Mouse (Mus musculus) embryo, embryonic 11.5 days (tissue): Measurements from ENCODE around the gene Parp1.
"Not testable (repeated sequence)": the region's sequence is repeated elsewhere in the genome, so short reads cannot be mapped to it uniquely, and the experiment has no call there.

Experiments used
- DNase-seq: peaks from one replicate; pipeline ENCODE4 v3.0.0-alpha.2; 2012; ENCODE audit warnings: low read depth, low spot score

Gene Parp1

GRCm38 (mm10) chr1:180559454-180559853 lies 9.3 kb upstream of the Parp1 start:
- DNase-seq = no peak

- DNase-seq = no peak
These were observed 7.5 kb upstream of the Parp1 start for GRCm38 (mm10) chr1:180561187-180561586.

GRCm38 (mm10) chr1:180564885-180565284 lies 3.8 kb upstream of the Parp1 start:
- no peak for DNase-seq

GRCm38 (mm10) chr1:180567761-180568160 lies 963 bp upstream of the Parp1 start:
- no peak for DNase-seq

GRCm38 (mm10) chr1:180568248-180568647 lies 476 bp upstream of the Parp1 start:
- no peak for DNase-seq

- DNase-seq = no peak
These were observed 729 bp downstream of the Parp1 start for GRCm38 (mm10) chr1:180569453-180569852.

GRCm38 (mm10) chr1:180570181-180570580 lies 1.5 kb downstream of the Parp1 start:
- DNase-seq = no peak

- DNase-seq = no peak
These were observed 2.4 kb downstream of the Parp1 start for GRCm38 (mm10) chr1:180571018-180571589.

GRCm38 (mm10) chr1:180571721-180572120 lies 3.0 kb downstream of the Parp1 start:
- DNase-seq = not testable (repeated sequence)

GRCm38 (mm10) chr1:180572154-180572553 lies 3.4 kb downstream of the Parp1 start:
- DNase-seq = no peak

- DNase-seq = no peak
These were observed 7.8 kb downstream of the Parp1 start for GRCm38 (mm10) chr1:180576524-180576923.

- no peak for DNase-seq
These were observed 9.1 kb downstream of the Parp1 start for GRCm38 (mm10) chr1:180577837-180578236.

GRCm38 (mm10) chr1:180587792-180588442 lies 19.2 kb downstream of the Parp1 start:
- DNase-seq = no peak

GRCm38 (mm10) chr1:180600578-180600977 lies 31.9 kb downstream of the Parp1 start:
- DNase-seq = no peak

- DNase-seq = no peak
These were observed 33.1 kb downstream of the Parp1 start for GRCm38 (mm10) chr1:180601806-180602205.

- DNase-seq = no peak
These were observed 35.9 kb downstream of the Parp1 start for GRCm38 (mm10) chr1:180604579-180604978.

- no peak for DNase-seq
These were observed 37.4 kb downstream of the Parp1 start for GRCm38 (mm10) chr1:180606106-180606505.

- DNase-seq = no peak
These were observed 38.3 kb downstream of the Parp1 start for GRCm38 (mm10) chr1:180606796-180607577.

- no peak for DNase-seq
These were observed 38.8 kb downstream of the Parp1 start for GRCm38 (mm10) chr1:180607578-180607879.

GRCm38 (mm10) chr1:180611842-180612241 lies 43.1 kb downstream of the Parp1 start:
- not testable (repeated sequence) for DNase-seq

- no peak for DNase-seq
These were observed 48.0 kb downstream of the Parp1 start for GRCm38 (mm10) chr1:180616762-180617161.

- DNase-seq = no peak
These were observed 53.7 kb downstream of the Parp1 start for GRCm38 (mm10) chr1:180622389-180622788.

- DNase-seq = no peak
These were observed 55.2 kb downstream of the Parp1 start for GRCm38 (mm10) chr1:180623911-180624310.
